Mouse (Mus musculus): ENCODE measurements around the gene Zmiz1.

Gene Zmiz1

GRCm38 (mm10) chr14:25515924-25516323 lies 56.9 kb downstream of the Zmiz1 start:
- peak; percentile 79 to 81 for DNase-seq

DNA sequence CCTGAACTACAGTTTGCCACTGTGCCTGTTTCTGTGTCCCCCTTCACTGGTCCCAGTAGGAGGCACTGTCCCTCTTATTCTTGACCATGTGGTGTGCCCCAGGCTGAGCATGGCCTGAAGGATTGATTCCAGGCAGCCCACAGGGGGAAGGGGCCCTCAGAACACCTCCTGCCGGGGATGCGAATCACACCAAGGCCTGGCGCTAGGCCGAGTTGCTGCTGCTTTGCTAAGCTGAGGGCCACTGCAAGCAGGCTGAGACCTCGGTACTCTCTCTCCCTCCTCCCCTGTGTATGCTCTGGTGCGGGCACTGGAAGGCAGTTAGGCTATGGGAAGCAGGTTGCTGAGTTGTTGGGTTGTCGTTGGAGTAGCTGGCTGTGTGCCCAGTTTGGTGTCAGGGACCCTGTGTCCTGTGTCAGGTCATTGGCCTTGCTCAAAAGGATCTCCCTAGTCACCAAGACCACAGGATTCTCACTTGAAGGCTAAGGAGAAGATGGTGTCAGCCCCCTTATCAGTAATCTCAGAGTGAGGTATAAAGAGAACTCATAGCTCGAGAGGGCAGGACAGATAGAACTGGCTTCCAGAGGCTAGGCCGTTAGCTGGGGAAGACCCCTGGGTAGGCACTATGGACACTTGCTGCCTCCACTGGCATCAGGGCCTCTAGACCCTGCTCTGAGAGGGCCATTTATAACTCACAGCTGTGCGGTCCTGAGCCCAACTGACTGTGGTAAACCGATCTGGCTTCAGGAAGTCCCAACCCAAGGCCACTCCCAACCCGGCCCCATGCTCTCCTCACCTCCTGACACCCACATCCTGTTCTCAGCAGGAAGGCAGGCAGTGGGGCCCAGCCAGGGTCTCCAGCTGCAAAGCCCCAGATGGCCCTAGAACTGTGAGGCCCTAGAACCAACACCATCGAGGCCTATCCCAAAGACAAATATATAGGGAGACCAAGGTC lies 57.9 kb downstream of the Zmiz1 start:
- peak; percentile 71 to 81 for DNase-seq

GRCm38 (mm10) chr14:25518645-25519044 lies 59.7 kb downstream of the Zmiz1 start:
- DNase-seq, result no peak

GRCm38 (mm10) chr14:25519656-25520055 lies 60.7 kb downstream of the Zmiz1 start:
- DNase-seq, result peak; percentile 80 to 86

- peak in 1 of 2 experiments; percentile 42 for DNase-seq
These were observed 61.6 kb downstream of the Zmiz1 start for GRCm38 (mm10) chr14:25520589-25520988.

DNA sequence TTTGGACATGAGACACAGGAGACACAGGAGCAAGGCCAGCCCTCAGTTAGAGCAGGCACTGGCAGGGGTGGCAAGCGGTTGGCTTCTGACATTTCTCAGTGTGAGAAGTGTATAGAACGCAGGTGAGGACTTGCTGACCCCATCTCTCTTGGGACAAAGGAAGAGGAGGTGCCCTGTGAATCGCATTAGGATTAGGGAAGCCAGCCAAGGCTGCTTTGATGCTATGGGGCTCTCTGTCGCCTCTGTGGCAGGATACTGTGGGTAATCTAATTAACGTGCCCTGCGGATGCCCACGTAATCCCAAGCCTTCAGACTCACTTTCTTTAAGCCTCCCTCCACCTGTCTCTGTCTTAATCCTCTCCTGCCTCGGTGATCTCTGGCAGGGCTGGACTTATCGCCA lies 62.0 kb downstream of the Zmiz1 start:
- DNase-seq, result peak; percentile 60 to 61

- DNase-seq, result peak in 1 of 2 experiments; percentile 67
These were observed 62.5 kb downstream of the Zmiz1 start for GRCm38 (mm10) chr14:25521500-25521899.

- no peak for DNase-seq
These were observed 63.4 kb downstream of the Zmiz1 start for GRCm38 (mm10) chr14:25522415-25522814.

DNA sequence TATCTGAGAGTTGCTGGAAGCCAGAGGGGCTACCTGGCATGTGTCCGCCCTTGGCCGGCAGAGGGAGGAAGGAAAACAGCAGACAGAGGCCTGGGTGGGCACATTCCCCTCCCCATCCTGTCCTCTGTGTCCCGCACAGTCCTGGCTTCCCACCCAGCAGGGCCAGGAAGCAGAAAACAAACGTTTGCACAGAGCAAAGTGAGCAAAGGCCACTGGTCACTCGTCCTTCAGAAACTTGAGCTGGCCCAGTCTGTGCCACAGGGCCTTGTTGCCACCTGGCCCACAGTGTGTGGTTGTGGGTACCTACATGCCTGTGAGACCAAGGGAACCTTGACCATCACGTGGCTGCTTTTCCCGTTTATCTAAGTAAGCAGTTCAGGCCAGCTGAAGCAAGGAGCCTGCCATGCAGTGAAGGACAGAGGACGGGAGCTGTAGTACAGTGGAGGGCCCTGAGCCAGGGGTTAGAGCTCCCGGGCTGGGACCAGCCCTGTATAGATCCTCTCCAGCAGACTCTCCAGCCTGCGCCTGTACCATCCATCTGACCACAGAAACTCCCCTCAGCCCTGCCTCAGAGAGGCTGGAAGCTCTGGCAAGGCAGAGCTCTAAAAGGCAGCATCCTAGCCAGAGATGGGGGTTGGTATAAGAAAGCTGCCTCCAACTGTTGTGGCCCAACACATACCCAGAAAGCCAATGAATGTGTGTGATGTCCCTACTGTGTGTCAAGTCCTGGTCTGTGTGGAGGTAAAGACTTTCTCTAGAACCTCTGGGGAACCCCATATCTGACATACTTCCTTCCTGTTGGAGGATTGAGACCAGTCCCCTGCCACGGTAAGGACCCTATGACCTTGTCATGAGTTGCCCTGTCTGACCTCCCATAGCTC lies 64.5 kb downstream of the Zmiz1 start:
- DNase-seq, result peak; percentile 60 to 68

GRCm38 (mm10) chr14:25524111-25524495 lies 65.1 kb downstream of the Zmiz1 start:
- DNase-seq, result no peak

DNA sequence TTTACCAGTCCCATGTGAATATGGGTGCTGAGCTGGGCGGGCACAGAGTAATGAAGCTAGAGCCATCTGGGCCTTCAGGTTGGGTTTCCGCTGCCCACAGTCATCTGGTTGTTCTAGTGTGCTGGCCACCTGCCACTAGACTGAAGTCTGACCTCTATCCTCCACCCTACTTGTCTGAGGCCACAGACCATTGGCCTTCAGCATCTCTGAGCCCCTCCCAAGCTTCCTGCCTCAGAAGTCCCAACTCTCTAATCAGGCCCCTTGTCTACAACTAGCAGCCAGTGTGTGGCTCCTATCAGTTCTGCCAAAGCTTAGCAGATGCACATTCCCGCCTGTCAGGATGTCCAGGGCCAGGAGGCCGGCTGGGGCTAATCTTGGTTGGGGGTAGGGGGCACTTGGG lies 65.9 kb downstream of the Zmiz1 start:
- peak in 1 of 2 experiments; percentile 47 for DNase-seq

DNA sequence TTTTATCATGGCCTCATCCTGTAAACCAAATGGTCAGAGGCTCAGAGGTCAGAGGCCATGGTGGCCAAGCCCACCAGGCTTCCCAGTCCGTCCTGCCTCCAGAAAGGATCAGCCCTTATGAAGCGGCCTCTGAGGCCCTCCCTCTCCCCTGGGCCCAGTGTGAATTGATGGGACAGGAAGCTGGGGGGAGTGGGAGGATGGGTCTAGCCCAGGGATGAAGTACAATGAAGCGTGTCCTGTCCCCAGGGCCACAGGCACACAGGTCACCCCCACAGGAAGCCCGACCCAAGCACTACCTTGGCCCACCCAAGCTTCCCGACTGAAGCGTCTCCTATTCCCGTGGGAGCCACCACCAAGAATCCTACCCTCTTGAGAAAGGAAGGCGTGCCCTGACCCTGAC lies 66.7 kb downstream of the Zmiz1 start:
- DNase-seq, result no peak

DNA sequence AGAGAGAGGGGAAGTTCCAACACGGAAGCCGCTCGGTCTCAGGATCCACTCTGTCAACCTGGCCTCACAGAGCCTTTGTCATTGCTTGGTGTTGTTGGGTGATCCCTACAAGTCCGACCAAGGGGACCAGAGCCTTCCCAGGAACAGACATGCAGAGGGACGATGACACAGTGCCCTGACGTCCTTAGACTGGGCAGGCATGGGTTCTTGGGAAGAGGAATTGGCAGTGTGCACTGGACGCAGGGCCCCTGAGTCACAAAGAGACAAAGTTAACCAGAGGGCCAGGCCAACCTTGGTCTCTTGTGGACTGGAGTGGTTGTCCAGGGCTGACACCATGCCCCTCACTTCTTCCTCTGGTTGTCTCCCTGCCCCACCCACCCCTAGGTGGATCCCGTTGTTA lies 67.9 kb downstream of the Zmiz1 start:
- no peak for DNase-seq

DNA sequence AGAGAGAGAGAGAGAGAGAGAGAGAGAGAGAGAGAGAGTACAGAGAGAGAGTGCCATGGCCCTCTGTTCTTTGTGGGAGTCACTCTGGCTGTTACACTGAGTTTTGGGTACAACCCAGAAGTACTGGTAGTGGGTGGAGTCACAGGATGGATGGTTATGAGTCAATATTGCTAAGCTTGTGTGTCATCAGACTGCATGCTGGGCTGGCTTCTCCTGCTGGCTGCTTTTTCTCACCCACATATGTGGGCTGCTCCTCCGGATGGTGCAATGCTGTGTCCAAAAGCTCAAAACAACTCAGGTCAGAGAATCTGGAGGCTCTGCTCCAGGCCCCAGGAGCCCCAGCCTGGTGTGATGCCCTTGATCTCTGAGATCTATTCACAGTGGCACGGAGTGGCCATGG lies 68.3 kb downstream of the Zmiz1 start:
- DNase-seq, result peak in 1 of 2 experiments; percentile 50

DNA sequence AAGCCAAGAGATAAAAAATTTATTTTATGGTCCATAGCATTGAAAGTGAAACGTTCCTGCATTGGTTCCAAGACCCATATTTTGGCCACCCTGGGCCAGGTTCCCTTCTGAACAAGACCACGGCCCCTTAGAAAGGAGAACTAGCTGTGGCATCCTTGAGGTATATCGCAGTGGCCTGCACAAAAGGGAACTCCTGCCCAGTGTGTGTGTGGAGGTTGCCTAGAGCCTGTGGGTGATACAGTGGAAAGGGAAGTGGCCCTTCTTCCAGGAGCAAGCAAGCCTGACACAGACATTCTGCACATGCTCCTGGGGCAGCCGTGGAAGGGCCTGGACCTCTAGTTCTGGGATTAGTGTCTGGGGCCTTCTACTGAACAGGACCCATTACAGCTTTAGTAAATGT lies 71.4 kb downstream of the Zmiz1 start:
- no peak for DNase-seq

DNA sequence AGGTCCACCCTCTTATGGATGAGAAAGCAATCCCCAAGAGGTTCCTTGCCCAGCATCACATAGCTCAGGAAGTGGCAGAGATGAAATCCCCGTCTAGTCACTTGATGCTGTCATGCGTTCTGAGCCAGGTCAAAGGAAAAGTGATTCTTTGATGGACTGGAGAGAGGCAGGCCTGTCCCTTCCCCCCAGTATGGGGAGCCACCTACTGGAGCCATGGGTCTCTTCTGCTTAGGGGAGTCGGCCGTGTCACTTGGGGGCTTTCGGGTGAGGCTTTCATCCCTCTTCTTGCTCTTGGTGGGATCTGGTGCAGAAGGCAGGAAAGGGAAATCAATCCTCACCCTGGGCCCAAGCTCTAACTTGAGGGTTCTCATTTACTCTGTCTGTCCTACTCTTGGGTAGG lies 71.8 kb downstream of the Zmiz1 start:
- no peak for DNase-seq

DNA sequence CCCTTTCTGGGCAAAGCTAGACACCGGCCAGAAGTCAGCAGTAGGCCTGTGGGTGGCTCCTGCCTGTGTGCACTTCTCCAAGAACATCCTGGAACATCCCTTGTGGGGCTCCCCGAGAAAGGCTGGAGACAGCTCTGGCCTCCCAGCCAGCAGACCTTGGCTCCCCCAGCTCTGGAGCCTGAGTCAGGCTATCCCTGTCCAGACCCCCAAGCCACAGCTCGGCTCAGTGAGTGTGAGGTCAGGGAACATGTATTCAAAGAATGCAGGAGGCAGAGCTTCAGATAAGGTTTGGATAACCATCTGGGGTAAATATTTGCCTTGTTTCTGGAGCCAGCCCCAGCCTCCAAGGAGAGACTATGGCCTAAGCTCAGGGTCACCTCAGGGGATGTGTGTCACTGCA lies 74.0 kb downstream of the Zmiz1 start:
- no peak for DNase-seq

DNA sequence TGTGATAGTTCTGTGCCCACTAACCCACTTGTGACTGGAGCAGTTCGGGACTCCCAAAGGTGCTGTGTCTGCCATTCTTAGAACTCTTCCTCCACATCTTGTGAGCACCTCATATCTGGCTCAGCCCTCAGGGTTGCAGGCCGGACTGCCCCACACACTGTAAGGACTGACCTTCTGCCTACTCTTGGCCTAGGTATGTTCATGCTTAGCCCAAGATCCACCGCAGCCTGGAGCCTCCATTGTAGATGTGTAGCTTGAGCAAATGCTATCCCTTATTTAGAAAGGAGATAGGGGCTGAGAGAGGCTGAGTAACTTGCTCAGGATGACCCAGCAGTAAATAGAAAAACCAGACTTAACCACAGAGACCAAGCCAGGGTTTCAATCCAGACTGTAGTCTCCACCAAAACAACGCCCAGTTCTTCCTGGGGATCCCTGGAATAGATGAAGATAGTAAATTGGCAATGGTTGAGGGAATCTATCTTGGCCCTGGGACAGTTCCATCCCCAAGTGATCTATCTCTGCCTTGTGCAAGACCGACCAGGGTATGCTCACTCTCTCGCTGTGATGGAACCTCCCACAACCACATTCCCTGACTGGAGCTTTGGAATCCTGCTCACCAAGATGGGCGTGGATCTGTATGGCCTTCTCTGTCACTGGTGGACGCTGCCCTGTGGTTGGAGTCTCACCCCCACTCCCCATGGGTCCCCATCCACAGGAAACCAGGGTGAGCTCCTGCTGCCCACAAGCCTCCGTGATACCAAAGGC lies 74.8 kb downstream of the Zmiz1 start:
- DNase-seq, result no peak

DNA sequence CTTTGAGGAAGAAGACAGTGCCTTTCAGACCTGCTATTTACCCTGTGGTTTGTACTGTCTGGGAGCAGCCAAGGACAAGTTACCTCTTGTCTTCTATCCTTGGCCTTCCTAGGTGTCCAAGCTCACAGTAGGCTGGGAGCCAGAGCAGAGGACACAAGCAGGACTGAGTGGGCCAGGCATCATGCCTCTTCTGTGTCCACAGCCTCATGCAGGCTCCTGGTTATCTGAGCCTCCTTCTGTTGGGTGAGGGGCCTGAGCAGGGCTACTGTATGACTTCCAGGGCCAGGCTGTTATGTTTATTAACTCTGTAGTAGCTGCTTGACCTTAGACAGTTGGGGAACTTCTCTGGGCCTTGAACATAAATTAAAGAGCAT lies 75.4 kb downstream of the Zmiz1 start:
- DNase-seq, result no peak

GRCm38 (mm10) chr14:25534918-25535582 lies 76.1 kb downstream of the Zmiz1 start:
- no peak for DNase-seq

GRCm38 (mm10) chr14:25535583-25535943 lies 76.6 kb downstream of the Zmiz1 start:
- DNase-seq, result peak; percentile 65 to 82

DNA sequence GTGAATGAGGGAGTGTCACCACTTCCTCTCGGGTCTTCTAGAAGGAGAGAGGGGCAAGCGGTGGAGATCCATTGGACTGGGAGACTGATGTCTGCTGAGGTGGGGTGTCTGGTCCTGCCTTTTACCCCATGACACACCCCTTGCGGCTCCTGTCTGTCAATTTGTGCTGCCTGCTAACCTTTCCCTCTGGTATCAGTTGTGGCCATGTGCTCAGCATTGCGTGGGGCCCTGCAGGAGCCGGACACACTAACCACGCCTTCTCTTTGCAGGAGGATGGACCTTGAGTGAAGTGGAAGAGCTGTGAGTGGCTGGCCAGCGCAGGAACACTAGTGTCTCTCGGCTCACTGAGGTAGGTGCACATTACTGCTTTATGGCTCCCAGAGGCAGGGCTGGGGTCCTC lies 77.5 kb downstream of the Zmiz1 start:
- no peak for DNase-seq
